Mouse (Mus musculus) ES-E14 (cell line): ENCODE measurements around the gene Prkaa1. TPM values are rescaled to one million over a fixed set of nuclear protein-coding genes. Genes with fewer than 3 reads are reported as not detected.

Source experiments
- DNase-seq: peaks from one replicate; pipeline ENCODE4 v3.0.0-alpha.2; 2013; ENCODE audit warnings: low read depth, low spot score
- H3K27ac ChIP-seq: 2 replicates; pipeline ENCODE4 v1.5.1; 2012; ENCODE audit warnings: low read depth, mild to moderate bottlenecking, low read length, moderate library complexity, mixed read lengths; ENCODE audit not compliant: poor library complexity, insufficient read depth, severe bottlenecking
- H3K36me3 ChIP-seq: 2 replicates; pipeline ENCODE4 v1.6.1; 2012; ENCODE audit warnings: mild to moderate bottlenecking, low read length, moderate library complexity, mixed read lengths; ENCODE audit not compliant: control insufficient read depth, poor library complexity, insufficient read depth, severe bottlenecking
- H3K4me1 ChIP-seq, 2 experiments: fragments of 150-350 bp in 1 of 2; sonication (generic) in 1 of 2; 2 replicates each; pipeline ENCODE4 v1.6.1; 2012; ENCODE audit warnings: low read length in 2 of 2, mild to moderate bottlenecking in 1 of 2, mixed read lengths in 1 of 2; ENCODE audit not compliant: control insufficient read depth in 2 of 2, insufficient read depth in 2 of 2, poor library complexity in 1 of 2
- H3K4me3 ChIP-seq, 2 experiments: fragments of 150-350 bp in 1 of 2; sonication (generic) in 1 of 2; 2 replicates each; pipeline ENCODE4 v1.5.1; 2012; ENCODE audit warnings: low read length in 2 of 2, low read depth in 1 of 2, mild to moderate bottlenecking in 1 of 2, mixed read lengths in 1 of 2; ENCODE audit not compliant: insufficient read depth in 1 of 2, poor library complexity in 1 of 2, severe bottlenecking in 1 of 2
- H3K9ac ChIP-seq: 2 replicates; pipeline ENCODE4 v1.6.1; 2012; ENCODE audit warnings: low read depth, mild to moderate bottlenecking, low read length, mixed read lengths; ENCODE audit not compliant: poor library complexity, insufficient read depth, severe bottlenecking
- H3K9me3 ChIP-seq: fragments of 150-350 bp; sonication (generic); 2 replicates; pipeline ENCODE4 v1.6.1; 2012; ENCODE audit warnings: low read depth, mild to moderate bottlenecking, low read length; ENCODE audit not compliant: control insufficient read depth, insufficient read depth
- CHD2 ChIP-seq: IDR thresholded peaks from 2 replicates; pipeline ENCODE4 v1.6.1; 2014; ENCODE audit warnings: mild to moderate bottlenecking, low read depth, low read length, inconsistent platforms
- HCFC1 ChIP-seq: IDR thresholded peaks from 2 replicates; pipeline ENCODE4 v1.6.1; 2012; ENCODE audit warnings: low read length, inconsistent platforms, borderline replicate concordance; ENCODE audit not compliant: insufficient read depth
- MAFK ChIP-seq: IDR thresholded peaks from 2 replicates; pipeline ENCODE4 v1.6.1; 2014; ENCODE audit warnings: mild to moderate bottlenecking, low read depth, low read length, inconsistent platforms; ENCODE audit not compliant: insufficient read depth
- ZC3H11A ChIP-seq: IDR thresholded peaks from 2 replicates; pipeline ENCODE4 v1.6.1; 2012; ENCODE audit warnings: low read depth, mild to moderate bottlenecking, inconsistent platforms, low read length, borderline replicate concordance
- ZNF384 ChIP-seq: IDR thresholded peaks from 2 replicates; pipeline ENCODE4 v1.6.1; 2012; ENCODE audit warnings: low read depth, low read length, inconsistent platforms
- in situ Hi-C, 2 experiments: fragments of 600-800 bp; cut with MboI; formaldehyde crosslinking; loops; one replicate each; pipeline ENCODE4 v1.15.1; 2025; ENCODE audit warnings: low sequenced_read_pairs in 2 of 2, inconsistent platforms in 1 of 2; ENCODE audit not compliant: unreplicated experiment in 2 of 2
- total RNA-seq: library from RNA; depleted of rRNA; stranded (reverse); fragments of 300-350 nt; gene quantifications from 2 replicates; pipeline ENCODE4 v1.2.3, GENCODE M21; 2012

Gene Prkaa1
- total RNA-seq, 1 experiment, result 12.9 TPM

- Histone ChIP-seq H3K27ac (no peak overlapping the region), H3K9ac (no peak overlapping the region), H3K4me3 (no peak overlapping the region), H3K36me3 (no peaks in the 10 kb centered on the region), H3K9me3 (no peaks in the 10 kb centered on the region), H3K4me1 (peaks cover 4 to 13% of the 10 kb centered on the region in 2 experiments; a peak in 3 of 4 replicates)
- in situ Hi-C loops, result no loop called here
- no peak for TF ChIP-seq ZNF384
- DNase-seq, result no peak
Observed at GRCm38 (mm10) chr15:5133301-5133700, 10.4 kb upstream of the Prkaa1 start.

GRCm38 (mm10) chr15:5134179-5134578 is 9.5 kb upstream of the Prkaa1 start:
- peaks cover 4 to 13% of the 10 kb centered on the region in 2 experiments; a peak in 3 of 4 replicates for H3K4me1 ChIP-seq
- H3K4me3 ChIP-seq, result peak overlapping the region; percentile 29 to 59
- no peak for DNase-seq
- H3K9me3 ChIP-seq, result no peaks in the 10 kb centered on the region
- H3K27ac ChIP-seq, result no peak overlapping the region
- peak overlapping the region; percentile 74 for H3K9ac ChIP-seq
- H3K36me3 ChIP-seq, result no peaks in the 10 kb centered on the region
- no peak for TF ChIP-seq ZC3H11A
- no peak for TF ChIP-seq MAFK
- no peak for TF ChIP-seq HCFC1
- in situ Hi-C loops, result no loop called here

- Histone ChIP-seq H3K4me3 (peak overlapping the region; percentile 29 to 59; a peak in 3 of 4 replicates), H3K27ac (no peak overlapping the region), H3K4me1 (peaks cover 4 to 13% of the 10 kb centered on the region in 2 experiments; a peak in 3 of 4 replicates), H3K9me3 (no peaks in the 10 kb centered on the region), H3K9ac (peak overlapping the region; percentile 74), H3K36me3 (no peaks in the 10 kb centered on the region)
- TF ChIP-seq ZNF384 (no peak), CHD2 (peak; percentile 59; the same call in 1 of the 2 replicates), MAFK (0 out of 2 replicates have a peak, but pooled peaks have one; percentile 13), ZC3H11A (no peak), HCFC1 (no peak)
- in situ Hi-C loops, result no loop called here
- DNase-seq, result no peak
Observed at GRCm38 (mm10) chr15:5134945-5135483, 8.6 kb upstream of the Prkaa1 start.

- no peaks in the 10 kb centered on the region for H3K9me3 ChIP-seq
- TF ChIP-seq CHD2, result no peak
- no peak for TF ChIP-seq HCFC1
- TF ChIP-seq ZC3H11A, result no peak
- no peak for TF ChIP-seq MAFK
- no peak for TF ChIP-seq ZNF384
- H3K4me1 ChIP-seq, result peaks cover 4 to 12% of the 10 kb centered on the region in 2 experiments; a peak in 3 of 4 replicates
- no peak overlapping the region for H3K9ac ChIP-seq
- no peak for DNase-seq
- no peak overlapping the region for H3K4me3 ChIP-seq
- no peaks in the 10 kb centered on the region for H3K36me3 ChIP-seq
- H3K27ac ChIP-seq, result no peak overlapping the region
- in situ Hi-C loops, result no loop called here
Observed at GRCm38 (mm10) chr15:5138021-5138856, 5.4 kb upstream of the Prkaa1 start.
